Mouse (Mus musculus): Measurements from ENCODE around the gene Kcna10.

- TF ChIP-seq CTCF (IDR thresholded peaks at IDR 0.05; ENCODE audit: borderline replicate concordance, insufficient read depth, low read depth, low read length) (no peak), POLR2A (IDR thresholded peaks at IDR 0.05; ENCODE audit: borderline replicate concordance, insufficient read depth, low read length) (no peak)
These were observed 322 bp downstream of the Kcna10 start for GRCm38 (mm10) chr3:107183178-107183577.
